Mouse (Mus musculus) spleen, postnatal 0 days (tissue): ENCODE measurements around the gene Smarcd2. TPM values are rescaled to one million over a fixed set of nuclear protein-coding genes. Genes with fewer than 3 reads are reported as not detected.

Experiments
- polyA plus RNA-seq: library from polyadenylated mRNA; unstranded; fragments of >200 nt; fragmentation: Nextera tagmentation; extraction: Ambion mirVana; gene quantifications from 2 replicates; pipeline ENCODE4 v1.2.1, GENCODE M21; 2015

Smarcd2 gene
- polyA plus RNA-seq, result 35.5 and 38.8 TPM in 2 replicates

DNA sequence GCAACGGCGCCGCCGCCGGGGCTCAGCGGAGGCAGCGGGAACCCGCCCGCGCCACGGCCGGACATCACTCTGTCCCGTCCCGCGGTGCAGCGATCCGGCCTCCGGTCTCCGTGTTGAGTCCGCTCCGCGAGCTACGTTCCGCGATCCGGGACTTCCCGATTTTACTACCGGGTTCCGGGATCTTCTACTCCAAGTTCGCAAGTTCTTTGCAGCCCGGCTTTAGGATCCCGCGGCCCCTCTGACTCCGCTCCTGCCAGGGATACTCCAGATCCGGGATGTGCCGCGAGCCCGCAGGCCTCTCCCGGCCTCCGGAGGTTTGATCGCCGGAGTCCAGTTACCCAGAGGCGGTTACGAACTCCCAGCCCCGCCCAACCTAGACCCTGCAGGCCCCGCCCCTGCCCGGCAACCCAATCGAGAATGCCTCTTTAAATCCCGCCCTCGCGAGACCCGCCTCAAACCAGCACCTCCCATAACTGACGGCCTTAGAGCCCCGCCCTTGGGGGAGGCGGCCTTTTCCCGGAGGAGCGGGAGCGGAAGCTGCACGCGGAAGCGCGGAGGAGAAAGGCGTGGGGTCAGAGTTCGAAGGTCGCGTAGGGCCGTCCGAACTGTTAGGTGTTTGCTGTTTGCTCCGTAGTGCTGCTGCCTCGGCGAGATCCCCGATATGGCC lies at the start of gene Smarcd2:
Gene Smarcd2 (minus strand): TSS at position 329 of the 667 bp plus-strand sequence.

DNA sequence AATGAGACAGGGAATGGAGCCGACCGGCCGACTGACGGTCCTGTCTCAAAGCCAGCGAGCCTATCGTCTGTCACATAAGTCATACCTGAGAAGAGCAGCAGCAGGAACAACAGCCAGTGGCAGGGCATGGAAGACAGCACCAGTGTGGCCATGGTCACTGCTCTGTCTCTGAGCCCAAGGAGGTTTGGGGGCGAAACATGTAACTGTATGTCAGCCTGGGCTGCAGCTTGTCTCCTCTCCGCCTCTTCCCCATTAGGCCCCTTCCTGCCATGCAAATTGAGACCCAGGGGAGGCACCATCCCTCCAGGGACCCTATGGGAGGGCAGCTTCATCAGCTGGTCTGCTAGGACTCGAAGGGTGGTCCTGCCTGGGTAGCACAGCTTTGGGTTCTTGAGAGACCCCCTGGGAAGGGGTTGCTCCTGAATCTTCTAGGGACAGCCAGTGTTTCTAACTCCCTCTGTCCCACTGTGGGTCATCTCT lies 41.6 kb upstream of the Smarcd2 start, which contains the start of gene Cd79b:
Gene Cd79b (minus strand): TSS at position 430 of the 480 bp plus-strand sequence.

DNA sequence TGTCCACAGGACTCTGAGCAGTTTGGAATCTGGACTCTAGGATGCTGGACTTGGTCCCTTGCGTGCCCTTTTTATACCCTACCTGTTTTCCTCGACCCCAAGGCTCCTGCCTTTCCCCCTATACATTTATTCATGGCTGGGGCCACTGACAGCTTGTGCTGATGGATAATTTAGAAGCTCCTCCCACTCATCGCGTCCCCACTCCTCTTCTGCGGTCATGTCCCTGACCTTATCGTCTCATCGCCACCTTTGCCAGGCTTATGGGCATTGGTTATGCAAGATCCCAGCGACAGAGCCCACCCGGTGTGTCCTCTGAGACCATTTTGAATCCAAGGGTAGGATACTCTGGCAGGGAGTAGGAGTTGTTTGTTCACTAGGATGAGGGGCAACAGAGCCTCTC lies 29.0 kb upstream of the Smarcd2 start, which contains the start of gene Gh:
Gene Gh (minus strand): TSS at position 101 of the 400 bp plus-strand sequence.

DNA sequence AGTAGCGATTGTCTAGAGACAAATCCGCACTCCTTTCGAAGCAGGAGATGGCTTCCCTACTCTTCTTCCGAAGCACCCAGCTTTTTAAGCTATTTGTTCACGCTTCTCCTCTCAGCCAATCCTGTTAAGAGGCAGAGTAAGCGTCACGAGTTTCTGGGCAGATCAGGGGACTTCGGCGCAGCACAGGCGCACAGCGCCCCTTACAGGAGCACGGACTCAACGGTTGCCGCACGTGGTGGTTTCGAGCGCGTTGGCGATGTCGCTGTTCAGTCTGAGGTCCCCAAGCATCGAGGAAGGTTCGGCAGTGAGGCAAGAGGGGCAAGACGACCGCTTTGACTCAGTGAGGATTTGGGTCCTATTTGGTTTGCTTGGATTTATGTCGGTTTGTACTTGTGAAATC lies 3.7 kb upstream of the Smarcd2 start, which contains the start of gene Tcam1:
Gene Tcam1 (plus strand): TSS at position 219 of the 400 bp plus-strand sequence.

DNA sequence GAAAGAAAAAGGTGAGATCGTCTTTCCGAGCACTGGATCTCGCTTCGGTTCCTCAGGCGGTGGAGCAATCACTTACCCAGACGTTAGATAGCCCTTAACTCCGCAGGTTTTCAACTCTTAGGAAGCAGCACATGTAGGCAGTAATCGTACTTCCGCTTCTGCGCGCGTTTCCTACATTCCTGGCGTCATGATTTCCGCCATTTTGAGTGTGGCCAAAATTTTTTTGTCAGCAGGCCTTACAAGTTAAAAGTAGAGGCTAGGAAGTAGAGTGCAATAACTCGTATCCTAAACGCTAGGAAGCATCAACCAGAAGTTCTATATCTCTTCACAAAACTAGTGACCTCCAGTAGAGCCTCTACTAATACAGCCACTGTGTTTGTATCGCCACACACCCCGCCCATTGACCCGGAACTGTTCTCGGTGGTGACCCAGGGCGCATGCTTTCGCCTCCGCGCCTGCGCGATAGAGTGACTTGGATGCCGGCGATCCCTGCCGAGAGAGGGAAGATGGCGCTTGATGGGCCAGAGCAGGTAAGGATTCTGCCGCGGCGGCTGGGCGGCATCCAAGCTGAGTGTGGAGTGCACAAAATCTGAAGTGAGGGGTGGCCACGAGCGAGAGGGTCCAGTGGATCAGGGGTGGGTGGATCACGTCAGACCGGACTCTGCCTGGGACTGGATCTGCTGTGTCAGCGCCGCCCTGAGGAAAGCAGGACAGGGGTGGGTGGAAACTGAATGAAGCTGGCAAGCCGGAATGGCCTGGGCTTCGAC lies 16.9 kb downstream of the Smarcd2 start, which contains the start of the genes Ftsj3 and Psmc5:
Gene Ftsj3 (minus strand): TSS at position 395 of the 767 bp plus-strand sequence.
Gene Psmc5 (plus strand): TSS at position 470 of the 767 bp plus-strand sequence.

DNA sequence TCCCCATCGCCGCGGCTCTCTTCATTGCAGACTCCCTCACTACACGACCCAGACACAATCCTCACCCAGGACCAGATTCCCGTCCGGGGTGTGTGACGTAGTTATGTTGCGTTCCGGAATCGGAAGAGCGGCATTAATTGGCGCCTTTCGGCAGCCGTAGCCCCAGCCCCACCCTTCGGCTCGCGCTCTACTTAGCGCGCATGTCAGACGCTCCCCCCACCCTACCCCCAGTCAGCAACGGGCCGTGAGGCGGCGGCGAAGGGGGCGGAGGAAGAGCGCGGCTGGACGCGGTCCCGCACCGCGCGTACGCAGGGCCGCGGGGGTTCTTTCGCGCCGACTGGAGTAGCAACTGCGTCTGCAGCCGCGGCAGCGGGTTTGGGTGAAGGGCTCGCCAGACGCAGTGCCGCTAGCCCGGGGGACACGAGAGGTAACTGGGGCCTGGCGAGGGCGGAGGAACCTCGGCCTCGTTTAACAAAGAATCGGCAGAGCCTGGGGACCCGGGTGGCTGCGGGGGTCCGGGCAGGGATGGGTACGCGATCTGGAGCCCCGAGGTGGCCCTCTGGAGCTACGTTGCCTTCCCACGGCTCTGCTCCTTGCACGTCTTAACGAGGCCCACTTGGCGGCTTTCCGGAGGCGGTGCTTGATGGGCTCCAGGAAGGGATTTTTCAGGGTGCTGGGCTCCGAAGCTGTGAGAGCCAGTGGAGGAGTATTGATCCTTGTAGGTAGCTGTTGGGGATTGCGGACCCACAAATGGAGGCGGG lies 55.9 kb downstream of the Smarcd2 start, which contains the start of gene Ddx42:
Gene Ddx42 (plus strand): TSS at position 197 of the 761 bp plus-strand sequence.

DNA sequence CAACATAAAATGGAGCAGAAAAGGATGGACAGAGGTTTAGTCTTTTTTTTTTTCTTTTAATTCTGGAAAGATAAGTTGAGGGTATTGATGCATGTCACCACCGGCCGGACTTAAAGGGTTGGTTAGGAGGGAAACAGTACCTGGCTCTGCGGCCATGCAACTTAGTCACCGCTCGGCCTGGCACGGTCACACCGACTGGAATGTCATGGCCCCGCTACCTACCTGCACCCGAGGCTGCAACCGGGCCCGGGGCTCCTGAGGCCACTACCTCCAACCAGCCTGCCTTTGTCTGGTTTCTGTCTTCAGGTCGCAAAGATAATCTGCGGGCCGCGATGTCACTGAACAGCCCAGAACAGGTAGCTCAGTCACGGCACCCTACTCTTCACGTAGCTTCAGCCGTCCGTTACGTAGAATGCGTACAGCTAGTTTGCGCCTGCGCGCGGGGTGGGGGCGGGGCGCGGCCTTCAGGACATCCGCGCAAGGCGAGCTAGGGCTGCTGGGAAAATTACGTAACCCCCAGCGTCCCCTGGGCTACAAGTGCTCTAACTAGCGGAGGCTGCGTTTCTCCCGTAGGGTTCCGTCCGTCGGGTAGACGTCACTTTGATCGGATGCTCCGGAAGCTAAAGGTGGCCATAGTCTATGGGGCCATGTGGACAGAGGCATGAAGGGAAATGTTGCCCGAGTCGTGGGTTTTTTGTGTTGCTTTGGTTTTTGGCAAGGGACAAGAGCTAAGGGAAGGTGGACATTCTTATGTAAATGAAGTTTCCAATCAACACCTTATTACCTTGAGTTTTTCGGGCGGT lies 56.6 kb downstream of the Smarcd2 start, which contains the start of gene Ccdc47:
Gene Ccdc47 (minus strand): TSS at position 418 of the 803 bp plus-strand sequence.

Other genes starting within 250 kb of the Smarcd2 start
- gene Dcaf7, start 236.1 kb downstream of the Smarcd2 start, polyA plus RNA-seq, result 35.9 and 36.0 TPM in 2 replicates
- gene Taco1, start 206.9 kb downstream of the Smarcd2 start, polyA plus RNA-seq, result 6.4 and 7.5 TPM in 2 replicates
- gene Map3k3, start 188.4 kb downstream of the Smarcd2 start, polyA plus RNA-seq, result 11.3 and 14.6 TPM in 2 replicates
- gene Gm10840, start 112.1 kb downstream of the Smarcd2 start, polyA plus RNA-seq, result not detected in 2 replicates
- 126 and 170 TPM in 2 replicates for gene Limd2, start 112.1 kb downstream of the Smarcd2 start, polyA plus RNA-seq
- 11.9 and 12.1 TPM in 2 replicates for gene Strada, start 70.8 kb downstream of the Smarcd2 start, polyA plus RNA-seq
- 31.4 and 35.1 TPM in 2 replicates for gene Ccdc47, start 56.6 kb downstream of the Smarcd2 start, polyA plus RNA-seq
- gene Ddx42, start 56.0 kb downstream of the Smarcd2 start, polyA plus RNA-seq, result 30.3 and 33.3 TPM in 2 replicates
- 40.4 and 41.2 TPM in 2 replicates for gene Ftsj3, start 16.9 kb downstream of the Smarcd2 start, polyA plus RNA-seq
- gene Psmc5, start 16.8 kb downstream of the Smarcd2 start, polyA plus RNA-seq, result 138 and 153 TPM in 2 replicates
- 0.12 and 0.13 TPM in 2 replicates for gene Tcam1, start 3.7 kb upstream of the Smarcd2 start, polyA plus RNA-seq
- 0.34 and 0.46 TPM in 2 replicates for gene Gh, start 28.9 kb upstream of the Smarcd2 start, polyA plus RNA-seq
- gene Cd79b, start 41.8 kb upstream of the Smarcd2 start, polyA plus RNA-seq, result 42.6 and 63.4 TPM in 2 replicates
- gene Scn4a, start 80.3 kb upstream of the Smarcd2 start, polyA plus RNA-seq, result 0.06 and 0.10 TPM in 2 replicates
- 0.17 and 0.32 TPM in 2 replicates for gene Prr29, start 92.5 kb upstream of the Smarcd2 start, polyA plus RNA-seq
- gene Icam2, start 115.1 kb upstream of the Smarcd2 start, polyA plus RNA-seq, result 29.4 and 40.7 TPM in 2 replicates
- 3.5 and 5.5 TPM in 2 replicates for gene Ern1, start 214.9 kb upstream of the Smarcd2 start, polyA plus RNA-seq